Mouse (Mus musculus): ENCODE data around the gene Igsf10. TPM values are rescaled to one million over a fixed set of nuclear protein-coding genes. Genes with fewer than 3 reads are reported as not detected.
"Not testable (repeated sequence)": the region's sequence is repeated elsewhere in the genome, so short reads cannot be mapped to it uniquely, and the experiment has no call there.

Igsf10 gene
- 1 to 10 TPM; 4.2 TPM for total RNA-seq (2021)

GRCm38 (mm10) chr3:59344065-59344905 lies at the start of gene Igsf10:
Igsf10 (minus strand) TSS chr3:59344394.
- DNase-seq (ENCODE audit: extremely low spot score in 1 of 2, low spot score in 2 of 2), result peak; percentile 32 to 72
- intact Hi-C loops (cut with DNase I), result no loop called here

GRCm38 (mm10) chr3:59385553-59385952 lies 41.4 kb upstream of the Igsf10 start:
- intact Hi-C loops (cut with DNase I), result no loop called here
- no peak for DNase-seq (ENCODE audit: extremely low spot score in 1 of 2, low spot score in 2 of 2)

GRCm38 (mm10) chr3:59385000-59385399 lies 40.8 kb upstream of the Igsf10 start:
- no peak for DNase-seq (ENCODE audit: extremely low spot score in 1 of 2, low spot score in 2 of 2)
- intact Hi-C loops (cut with DNase I), result no loop called here

- DNase-seq (ENCODE audit: extremely low spot score in 1 of 2, low spot score in 2 of 2), result no peak
- intact Hi-C loops (cut with DNase I), result no loop called here
Observed at GRCm38 (mm10) chr3:59384321-59384720, 40.1 kb upstream of the Igsf10 start.

GRCm38 (mm10) chr3:59378791-59379190 lies 34.6 kb upstream of the Igsf10 start:
- DNase-seq (ENCODE audit: extremely low spot score in 1 of 2, low spot score in 2 of 2); intact Hi-C loops (cut with DNase I): not testable (repeated sequence)

- intact Hi-C loops (cut with DNase I), result no loop called here
- no peak for DNase-seq (ENCODE audit: extremely low spot score in 1 of 2, low spot score in 2 of 2)
Observed at GRCm38 (mm10) chr3:59361895-59362294, 17.7 kb upstream of the Igsf10 start.

- intact Hi-C loops (cut with DNase I), result no loop called here
Observed at GRCm38 (mm10) chr3:59360102-59360501, 15.9 kb upstream of the Igsf10 start.

GRCm38 (mm10) chr3:59354156-59354555 lies 10.0 kb upstream of the Igsf10 start:
- intact Hi-C loops (cut with DNase I), result no loop called here
- no peak for DNase-seq (ENCODE audit: extremely low spot score in 1 of 2, low spot score in 2 of 2)

More at GRCm38 (mm10) chr3:59360102-59360501, 15.9 kb upstream of the Igsf10 start:
- no peak for DNase-seq (ENCODE audit: extremely low spot score in 1 of 2, low spot score in 2 of 2)

- intact Hi-C loops (cut with DNase I), result no loop called here
- no peak for DNase-seq (ENCODE audit: extremely low spot score in 1 of 2, low spot score in 2 of 2)
Observed at GRCm38 (mm10) chr3:59351768-59352167, 7.6 kb upstream of the Igsf10 start.

GRCm38 (mm10) chr3:59343026-59343425 lies 1.2 kb downstream of the Igsf10 start:
- intact Hi-C loops (cut with DNase I), result no loop called here
- no peak for DNase-seq (ENCODE audit: extremely low spot score in 1 of 2, low spot score in 2 of 2)

GRCm38 (mm10) chr3:59341647-59342427 lies 2.4 kb downstream of the Igsf10 start:
- intact Hi-C loops (cut with DNase I), result no loop called here
- DNase-seq (ENCODE audit: extremely low spot score in 1 of 2, low spot score in 2 of 2), result no peak

- DNase-seq (ENCODE audit: extremely low spot score in 1 of 2, low spot score in 2 of 2), result no peak
- intact Hi-C loops (cut with DNase I), result no loop called here
Observed at GRCm38 (mm10) chr3:59328526-59328925, 15.7 kb downstream of the Igsf10 start.

GRCm38 (mm10) chr3:59321278-59321876 lies 22.8 kb downstream of the Igsf10 start:
- DNase-seq (ENCODE audit: extremely low spot score in 1 of 2, low spot score in 2 of 2), result peak; percentile 37 to 39
- intact Hi-C loops (cut with DNase I), result loop anchor here (5.0 kb wide), 1 partner anchor 731 kb away; no protein-coding TSS in a partner anchor

GRCm38 (mm10) chr3:59316077-59316476 lies 28.1 kb downstream of the Igsf10 start:
- DNase-seq (ENCODE audit: extremely low spot score in 1 of 2, low spot score in 2 of 2), result no peak
- intact Hi-C loops (cut with DNase I), result loop anchor here (10.0 kb wide), 1 partner anchor 799 kb away; no protein-coding TSS in a partner anchor

GRCm38 (mm10) chr3:59312610-59313009 lies 31.6 kb downstream of the Igsf10 start:
- intact Hi-C loops (cut with DNase I), result loop anchor here (10.0 kb wide), 1 partner anchor 802 kb away; no protein-coding TSS in a partner anchor
- no peak for DNase-seq (ENCODE audit: extremely low spot score in 1 of 2, low spot score in 2 of 2)

- no peak for DNase-seq (ENCODE audit: extremely low spot score in 1 of 2, low spot score in 2 of 2)
- intact Hi-C loops (cut with DNase I), result no loop called here
Observed at GRCm38 (mm10) chr3:59305518-59305917, 38.7 kb downstream of the Igsf10 start.

- DNase-seq (ENCODE audit: extremely low spot score in 1 of 2, low spot score in 2 of 2), result no peak
- intact Hi-C loops (cut with DNase I), result no loop called here
Observed at GRCm38 (mm10) chr3:59304944-59305343, 39.2 kb downstream of the Igsf10 start.

- intact Hi-C loops (cut with DNase I), result no loop called here
- no peak for DNase-seq (ENCODE audit: extremely low spot score in 1 of 2, low spot score in 2 of 2)
Observed at GRCm38 (mm10) chr3:59297653-59298052, 46.5 kb downstream of the Igsf10 start.

GRCm38 (mm10) chr3:59296563-59297130 lies 47.5 kb downstream of the Igsf10 start:
- intact Hi-C loops (cut with DNase I), result no loop called here
- no peak for DNase-seq (ENCODE audit: extremely low spot score in 1 of 2, low spot score in 2 of 2)

Data from left cerebral cortex, postnatal 10 days (tissue).